Mouse (Mus musculus): ENCODE results near the gene Cyb5d2. TPM values are rescaled to one million over a fixed set of nuclear protein-coding genes. Genes with fewer than 3 reads are reported as not detected.
"Not testable (repeated sequence)": the region's sequence is repeated elsewhere in the genome, so short reads cannot be mapped to it uniquely, and the experiment has no call there.

The Cyb5d2 gene
- polyA plus RNA-seq, 1 experiment from 2014 or later, result 5.3 TPM

GRCm38 (mm10) chr11:72739048-72739447 is 56.9 kb downstream of the Cyb5d2 start:
- Histone ChIP-seq H3K27me3 (ENCODE audit: control insufficient read depth, insufficient read depth, low read length) (no peaks in the 10 kb centered on the region), H3K36me3 (ENCODE audit: control insufficient read depth, insufficient read depth, low read length) (peaks cover 29% of the 10 kb centered on the region), H3K9ac (replicated peaks; ENCODE audit: low read depth, low read length) (no peak overlapping the region), H3K4me1 (ENCODE audit: control insufficient read depth, insufficient read depth, low read length) (no peaks in the 10 kb centered on the region), H3K4me2 (replicated peaks; ENCODE audit: low read depth, low read length) (no peak overlapping the region), H3K4me3 (ENCODE audit: low read depth, low read length) (no peak overlapping the region), H3K27ac (ENCODE audit: low read length) (no peak overlapping the region), H3K9me3 (ENCODE audit: control insufficient read depth, low read depth, low read length) (no peaks in the 10 kb centered on the region)
- 89% methylated on average over 1 of the region's 1 CpGs for WGBS
- ATAC-seq (ENCODE audit: insufficient number of reproducible peaks, insufficient read depth, low FRiP score, low read depth), result no peak

GRCm38 (mm10) chr11:72737517-72737916 is 58.4 kb downstream of the Cyb5d2 start:
- peaks cover 33% of the 10 kb centered on the region for H3K36me3 ChIP-seq (ENCODE audit: control insufficient read depth, insufficient read depth, low read length)
- H3K4me3 ChIP-seq (ENCODE audit: low read depth, low read length); H3K9ac ChIP-seq (replicated peaks; ENCODE audit: low read depth, low read length); H3K27ac ChIP-seq (ENCODE audit: low read length); H3K4me2 ChIP-seq (replicated peaks; ENCODE audit: low read depth, low read length); ATAC-seq (ENCODE audit: insufficient number of reproducible peaks, insufficient read depth, low FRiP score, low read depth); H3K9me3 ChIP-seq (ENCODE audit: control insufficient read depth, low read depth, low read length); H3K27me3 ChIP-seq (ENCODE audit: control insufficient read depth, insufficient read depth, low read length); H3K4me1 ChIP-seq (ENCODE audit: control insufficient read depth, insufficient read depth, low read length): not testable (repeated sequence)
- 86% methylated on average over 5 of the region's 5 CpGs for WGBS

GRCm38 (mm10) chr11:72736320-72736719 is 59.6 kb downstream of the Cyb5d2 start:
- no peaks in the 10 kb centered on the region for H3K27me3 ChIP-seq (ENCODE audit: control insufficient read depth, insufficient read depth, low read length)
- H3K4me3 ChIP-seq (ENCODE audit: low read depth, low read length), result no peak overlapping the region
- no peak for ATAC-seq (ENCODE audit: insufficient number of reproducible peaks, insufficient read depth, low FRiP score, low read depth)
- H3K9ac ChIP-seq (replicated peaks; ENCODE audit: low read depth, low read length), result no peak overlapping the region
- 62% methylated on average over 1 of the region's 1 CpGs for WGBS
- no peaks in the 10 kb centered on the region for H3K4me1 ChIP-seq (ENCODE audit: control insufficient read depth, insufficient read depth, low read length)
- no peaks in the 10 kb centered on the region for H3K9me3 ChIP-seq (ENCODE audit: control insufficient read depth, low read depth, low read length)
- no peak overlapping the region for H3K4me2 ChIP-seq (replicated peaks; ENCODE audit: low read depth, low read length)
- peaks cover 44% of the 10 kb centered on the region for H3K36me3 ChIP-seq (ENCODE audit: control insufficient read depth, insufficient read depth, low read length)
- H3K27ac ChIP-seq (ENCODE audit: low read length), result no peak overlapping the region

DNA sequence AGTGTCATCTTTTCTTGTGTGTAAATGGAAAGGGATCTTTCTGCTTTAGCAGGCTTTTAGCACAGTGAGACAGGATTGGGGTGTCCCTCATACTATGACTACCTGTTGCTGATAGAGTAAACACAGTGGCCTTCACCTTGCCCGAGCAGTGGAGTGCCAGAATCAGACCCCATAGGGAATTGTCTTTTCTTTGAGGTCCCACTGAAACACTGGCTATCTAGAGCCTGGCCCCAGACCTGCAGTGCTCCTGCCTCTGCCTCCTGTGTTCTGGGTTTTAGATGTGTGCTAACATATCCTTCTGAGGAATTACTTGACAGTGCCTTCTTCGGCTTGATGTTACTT is 60.5 kb downstream of the Cyb5d2 start:
- H3K9me3 ChIP-seq (ENCODE audit: control insufficient read depth, low read depth, low read length), result no peaks in the 10 kb centered on the region
- H3K27me3 ChIP-seq (ENCODE audit: control insufficient read depth, insufficient read depth, low read length), result no peaks in the 10 kb centered on the region
- H3K36me3 ChIP-seq (ENCODE audit: control insufficient read depth, insufficient read depth, low read length), result peaks cover 51% of the 10 kb centered on the region
- 85% methylated on average over 2 of the region's 2 CpGs for WGBS
- H3K4me3 ChIP-seq (ENCODE audit: low read depth, low read length), result no peak overlapping the region
- H3K27ac ChIP-seq (ENCODE audit: low read length), result no peak overlapping the region
- H3K4me2 ChIP-seq (replicated peaks; ENCODE audit: low read depth, low read length), result no peak overlapping the region
- no peak overlapping the region for H3K9ac ChIP-seq (replicated peaks; ENCODE audit: low read depth, low read length)
- no peak for ATAC-seq (ENCODE audit: insufficient number of reproducible peaks, insufficient read depth, low FRiP score, low read depth)
- H3K4me1 ChIP-seq (ENCODE audit: control insufficient read depth, insufficient read depth, low read length), result no peaks in the 10 kb centered on the region

DNA sequence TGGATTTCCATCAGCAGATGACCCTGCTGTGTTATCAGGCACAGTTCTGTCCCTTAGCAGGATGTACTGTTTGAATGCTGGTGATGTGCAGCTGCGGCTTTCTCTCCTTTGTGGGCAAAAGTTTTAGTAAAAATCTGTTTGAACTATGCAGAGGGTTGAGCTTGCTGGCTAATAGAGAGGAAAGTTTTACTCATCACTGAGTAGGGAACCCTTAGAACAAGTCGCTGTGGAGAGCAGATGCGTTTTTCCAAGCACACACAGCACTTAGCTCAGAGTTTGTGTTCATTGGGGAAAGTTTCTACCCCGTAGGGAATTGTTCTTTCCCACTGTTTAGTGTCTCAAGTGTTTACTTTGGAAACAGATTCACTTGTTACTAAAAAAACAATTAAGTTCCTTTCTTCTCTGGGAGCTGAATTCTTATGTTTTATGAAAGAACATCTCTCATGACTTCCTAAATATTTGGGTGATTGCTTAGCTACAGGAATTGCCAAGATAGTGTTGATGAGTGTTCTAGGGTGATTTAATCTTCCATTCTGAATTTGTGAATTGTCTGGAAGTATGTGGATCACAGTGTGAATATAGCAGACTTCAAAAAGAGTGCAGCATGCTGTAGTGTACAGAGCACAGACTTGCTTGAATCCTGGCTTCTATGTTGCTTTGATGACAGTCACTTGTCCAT is 61.0 kb downstream of the Cyb5d2 start:
- Histone ChIP-seq H3K9ac (replicated peaks; ENCODE audit: low read depth, low read length) (no peak overlapping the region), H3K27me3 (ENCODE audit: control insufficient read depth, insufficient read depth, low read length) (no peaks in the 10 kb centered on the region), H3K4me3 (ENCODE audit: low read depth, low read length) (no peak overlapping the region), H3K4me1 (ENCODE audit: control insufficient read depth, insufficient read depth, low read length) (no peaks in the 10 kb centered on the region), H3K4me2 (replicated peaks; ENCODE audit: low read depth, low read length) (no peak overlapping the region), H3K9me3 (ENCODE audit: control insufficient read depth, low read depth, low read length) (no peaks in the 10 kb centered on the region), H3K36me3 (ENCODE audit: control insufficient read depth, insufficient read depth, low read length) (peaks cover 52% of the 10 kb centered on the region), H3K27ac (ENCODE audit: low read length) (no peak overlapping the region)
- 80% methylated on average over 4 of the region's 4 CpGs for WGBS
- no peak for ATAC-seq (ENCODE audit: insufficient number of reproducible peaks, insufficient read depth, low FRiP score, low read depth)

- Histone ChIP-seq H3K27ac (ENCODE audit: low read length) (no peak overlapping the region), H3K36me3 (ENCODE audit: control insufficient read depth, insufficient read depth, low read length) (peaks cover 56% of the 10 kb centered on the region), H3K4me2 (replicated peaks; ENCODE audit: low read depth, low read length) (no peak overlapping the region), H3K9me3 (ENCODE audit: control insufficient read depth, low read depth, low read length) (no peaks in the 10 kb centered on the region), H3K27me3 (ENCODE audit: control insufficient read depth, insufficient read depth, low read length) (no peaks in the 10 kb centered on the region), H3K9ac (replicated peaks; ENCODE audit: low read depth, low read length) (no peak overlapping the region), H3K4me3 (ENCODE audit: low read depth, low read length) (no peak overlapping the region), H3K4me1 (ENCODE audit: control insufficient read depth, insufficient read depth, low read length) (no peaks in the 10 kb centered on the region)
- WGBS, result 91% methylated on average over 3 of the region's 3 CpGs
- no peak for ATAC-seq (ENCODE audit: insufficient number of reproducible peaks, insufficient read depth, low FRiP score, low read depth)
Observed at GRCm38 (mm10) chr11:72733736-72734135, 62.2 kb downstream of the Cyb5d2 start.

Other genes starting within 250 kb of the Cyb5d2 start
- gene Spns3, start 245.6 kb downstream of the Cyb5d2 start, polyA plus RNA-seq (2014; fragmentation: Nextera tagmentation; extraction: Ambion mirVana), result 0.32 TPM in 1 of 2 replicates, not detected in the other
- 70.1 and 72.5 TPM in 2 replicates for gene Ube2g1, start 188.9 kb downstream of the Cyb5d2 start, polyA plus RNA-seq (2014; fragmentation: Nextera tagmentation; extraction: Ambion mirVana)
- gene Ankfy1, start 106.1 kb downstream of the Cyb5d2 start, polyA plus RNA-seq (2014; fragmentation: Nextera tagmentation; extraction: Ambion mirVana), result 36.4 and 40.4 TPM in 2 replicates
- 12.7 and 13.8 TPM in 2 replicates for gene Zzef1, start 84 bp upstream of the Cyb5d2 start, polyA plus RNA-seq (2014; fragmentation: Nextera tagmentation; extraction: Ambion mirVana)
- gene Atp2a3, start 165.0 kb upstream of the Cyb5d2 start, polyA plus RNA-seq (2014; fragmentation: Nextera tagmentation; extraction: Ambion mirVana), result 16.2 and 17.3 TPM in 2 replicates
- 2.2 and 8.0 TPM in 2 replicates for gene P2rx1, start 203.0 kb upstream of the Cyb5d2 start, polyA plus RNA-seq (2014; fragmentation: Nextera tagmentation; extraction: Ambion mirVana)
- 4.3 and 5.0 TPM in 2 replicates for gene Camkk1, start 222.9 kb upstream of the Cyb5d2 start, polyA plus RNA-seq (2014; fragmentation: Nextera tagmentation; extraction: Ambion mirVana)

Measured in stomach, embryonic 14.5 days (tissue).